Mouse (Mus musculus) splenic B cell, adult 2 months (primary cell): Measurements from ENCODE around the gene Ripor3.

Experiments
- DNase-seq: peaks from one replicate; pipeline ENCODE4 v3.0.0-alpha.2; 2011; ENCODE audit warnings: low read depth, low spot score
- H3K27me3 ChIP-seq: 2 replicates; pipeline ENCODE4 v1.6.1; 2012; ENCODE audit warnings: mild to moderate bottlenecking, low read length, moderate library complexity, mixed read lengths; ENCODE audit not compliant: control insufficient read depth, poor library complexity, insufficient read depth, severe bottlenecking
- H3K36me3 ChIP-seq: 2 replicates; pipeline ENCODE4 v1.6.1; 2012; ENCODE audit warnings: mild to moderate bottlenecking, low read length, moderate library complexity, mixed read lengths; ENCODE audit not compliant: control insufficient read depth, poor library complexity, insufficient read depth, severe bottlenecking

Ripor3 gene

GRCm38 (mm10) chr2:167960584-167960983, 49.8 kb downstream of the Ripor3 start:
- Histone ChIP-seq H3K36me3 (no peaks in the 10 kb centered on the region; the same call in none of the 2 replicates), H3K27me3 (no peaks in the 10 kb centered on the region)
- DNase-seq: no peak

DNA sequence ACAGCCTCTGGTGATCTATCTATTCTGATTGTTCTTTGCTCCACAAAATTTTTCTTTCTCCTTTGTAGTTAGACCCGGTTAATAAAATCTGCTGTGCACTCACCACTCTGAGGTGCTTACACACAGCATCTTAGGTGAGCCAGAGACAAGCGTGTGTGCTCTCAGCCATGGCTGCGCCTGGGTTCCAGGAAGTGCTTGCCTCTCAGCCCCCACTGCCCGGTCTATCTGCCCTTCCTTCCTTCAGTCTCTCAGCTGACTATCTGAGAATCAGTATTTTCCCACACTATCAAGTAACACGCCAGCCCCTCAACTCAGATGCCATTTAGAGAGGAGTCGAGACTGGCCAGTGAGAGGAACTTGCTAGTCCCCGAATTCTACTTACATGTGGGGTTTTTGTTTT, 50.4 kb downstream of the Ripor3 start:
- peak; percentile 62 for DNase-seq
- H3K27me3 ChIP-seq: no peaks in the 10 kb centered on the region
- H3K36me3 ChIP-seq: no peaks in the 10 kb centered on the region; the same call in none of the 2 replicates

GRCm38 (mm10) chr2:167959384-167959911, 51.0 kb downstream of the Ripor3 start:
- Histone ChIP-seq H3K27me3 (no peaks in the 10 kb centered on the region), H3K36me3 (no peaks in the 10 kb centered on the region; the same call in none of the 2 replicates)
- peak; percentile 66 for DNase-seq

DNA sequence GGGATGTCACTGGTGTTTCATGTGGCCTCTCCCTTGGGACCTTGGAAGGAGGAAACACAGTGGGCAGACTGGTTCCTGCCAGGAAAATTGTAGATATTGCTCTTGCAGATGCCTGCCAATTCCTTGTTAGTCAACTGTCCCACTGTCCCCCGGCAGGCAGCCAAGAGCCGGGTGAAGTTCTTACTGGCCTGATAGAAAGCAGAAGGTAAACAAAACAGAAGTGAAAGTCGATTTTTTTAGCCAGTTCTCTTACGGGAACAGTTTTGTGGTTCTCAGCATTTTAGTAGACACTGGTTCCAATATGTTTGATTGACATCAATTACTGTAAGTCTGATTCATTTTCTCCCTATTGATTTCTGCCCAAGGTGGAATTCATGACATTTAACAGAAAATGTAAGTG, 51.6 kb downstream of the Ripor3 start:
- H3K27me3 ChIP-seq: no peaks in the 10 kb centered on the region
- peak; percentile 75 for DNase-seq

GRCm38 (mm10) chr2:167958082-167958788, 52.2 kb downstream of the Ripor3 start:
- H3K36me3 ChIP-seq: no peaks in the 10 kb centered on the region; the same call in 1 of the 2 replicates
- no peak for DNase-seq
- no peaks in the 10 kb centered on the region for H3K27me3 ChIP-seq

More for the DNA sequence above, 51.6 kb downstream of the Ripor3 start:
- no peaks in the 10 kb centered on the region; the same call in 1 of the 2 replicates for H3K36me3 ChIP-seq

DNA sequence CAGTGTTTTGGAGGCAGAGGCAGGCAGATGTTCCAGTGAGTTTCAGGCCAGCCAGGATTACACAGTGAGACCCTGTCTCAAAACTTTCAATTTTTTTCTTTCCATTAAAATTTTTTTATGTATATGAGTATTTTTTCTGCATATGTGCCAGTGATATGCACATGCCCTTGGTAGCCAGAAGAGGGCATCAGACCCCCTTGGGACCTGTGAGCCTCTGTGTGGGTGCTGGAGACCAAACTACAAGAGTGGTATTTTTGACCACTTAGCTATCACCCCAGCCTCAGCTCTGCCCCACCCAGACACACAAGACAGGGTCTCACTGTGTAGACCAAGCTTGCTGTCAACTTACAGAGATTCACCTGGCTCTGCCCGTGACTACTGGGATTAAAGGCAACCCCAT, 52.9 kb downstream of the Ripor3 start:
- H3K36me3 ChIP-seq: no peaks in the 10 kb centered on the region; the same call in 1 of the 2 replicates
- no peaks in the 10 kb centered on the region for H3K27me3 ChIP-seq
- DNase-seq: peak; percentile 65

GRCm38 (mm10) chr2:167954928-167955327, 55.5 kb downstream of the Ripor3 start:
- H3K36me3 ChIP-seq: no peaks in the 10 kb centered on the region
- DNase-seq: peak; percentile 68
- H3K27me3 ChIP-seq: no peaks in the 10 kb centered on the region

- Histone ChIP-seq H3K27me3 (no peaks in the 10 kb centered on the region), H3K36me3 (no peaks in the 10 kb centered on the region)
- DNase-seq: no peak
These were observed 56.6 kb downstream of the Ripor3 start for GRCm38 (mm10) chr2:167953819-167954218.

GRCm38 (mm10) chr2:167951301-167952211, 58.9 kb downstream of the Ripor3 start:
- peak; percentile 65 for DNase-seq
- no peaks in the 10 kb centered on the region for H3K36me3 ChIP-seq
- H3K27me3 ChIP-seq: no peaks in the 10 kb centered on the region

GRCm38 (mm10) chr2:167950681-167951080, 59.7 kb downstream of the Ripor3 start:
- Histone ChIP-seq H3K36me3 (no peaks in the 10 kb centered on the region), H3K27me3 (no peaks in the 10 kb centered on the region)
- DNase-seq: no peak

DNA sequence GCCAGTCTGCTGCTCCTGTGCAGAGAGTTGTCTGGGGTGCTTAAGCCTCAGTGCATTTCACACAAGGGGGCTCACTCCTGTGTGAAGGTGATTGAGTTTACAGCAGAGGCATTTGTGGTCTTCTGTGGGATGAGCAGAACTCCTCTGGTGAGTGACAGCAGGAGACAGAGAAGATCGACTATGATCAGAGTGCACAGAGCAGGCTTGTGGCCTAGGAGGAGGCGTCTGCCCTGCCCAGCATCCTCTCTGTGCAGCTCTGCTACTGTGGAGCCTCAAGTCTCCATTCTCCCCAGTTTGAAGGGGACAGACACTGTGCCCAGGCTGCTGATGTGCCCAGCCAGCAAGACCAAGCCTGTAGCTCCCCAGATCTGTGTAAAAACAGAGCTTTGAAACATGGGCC, 60.6 kb downstream of the Ripor3 start:
- Histone ChIP-seq H3K36me3 (no peaks in the 10 kb centered on the region), H3K27me3 (no peaks in the 10 kb centered on the region)
- DNase-seq: no peak

DNA sequence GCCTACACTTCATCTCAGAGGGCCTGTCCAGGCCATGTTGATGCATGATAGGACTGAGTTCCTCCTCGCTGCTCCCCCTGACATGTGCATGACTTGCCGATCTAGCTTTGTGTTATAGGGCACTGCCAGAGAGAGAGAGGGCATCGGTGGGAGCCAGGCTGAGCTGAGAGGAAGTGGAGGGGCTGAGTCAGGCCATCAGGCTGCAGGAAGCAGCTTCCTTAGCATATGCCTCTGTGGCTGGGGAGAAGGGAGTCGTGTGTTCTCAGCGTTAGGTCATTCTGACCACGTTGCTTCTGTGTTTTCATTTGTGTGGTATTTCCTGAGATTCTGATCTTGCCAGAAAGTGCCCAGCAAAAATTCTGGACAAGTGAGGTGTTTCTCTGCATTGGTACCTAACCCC, 61.2 kb downstream of the Ripor3 start:
- H3K36me3 ChIP-seq: no peaks in the 10 kb centered on the region
- peak; percentile 40 for DNase-seq
- H3K27me3 ChIP-seq: no peaks in the 10 kb centered on the region

DNA sequence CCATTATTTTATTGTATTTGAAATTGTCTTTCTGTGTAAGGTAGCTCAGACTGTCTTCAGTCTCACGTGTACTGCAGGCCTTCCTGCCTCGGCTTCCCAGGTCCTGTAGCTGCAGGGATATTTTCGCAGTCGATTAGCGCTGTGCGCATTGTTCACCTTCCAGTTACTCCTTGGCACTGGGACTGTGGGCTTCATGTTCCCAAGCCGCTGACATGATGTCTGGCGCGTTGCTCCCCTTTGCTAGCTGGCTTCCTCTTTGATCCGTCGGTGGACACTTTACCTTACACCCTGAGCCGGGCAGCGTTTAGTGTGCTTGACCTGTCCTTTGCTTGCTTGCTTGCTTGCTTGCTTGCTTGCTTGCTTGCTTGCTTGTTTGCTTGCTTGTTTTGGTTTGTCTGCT, 61.9 kb downstream of the Ripor3 start:
- DNase-seq: no peak
- H3K27me3 ChIP-seq: no peaks in the 10 kb centered on the region
- no peaks in the 10 kb centered on the region for H3K36me3 ChIP-seq

- no peaks in the 10 kb centered on the region for H3K36me3 ChIP-seq
- H3K27me3 ChIP-seq: no peaks in the 10 kb centered on the region
- peak; percentile 31 for DNase-seq
These were observed 62.4 kb downstream of the Ripor3 start for GRCm38 (mm10) chr2:167948047-167948446.

DNA sequence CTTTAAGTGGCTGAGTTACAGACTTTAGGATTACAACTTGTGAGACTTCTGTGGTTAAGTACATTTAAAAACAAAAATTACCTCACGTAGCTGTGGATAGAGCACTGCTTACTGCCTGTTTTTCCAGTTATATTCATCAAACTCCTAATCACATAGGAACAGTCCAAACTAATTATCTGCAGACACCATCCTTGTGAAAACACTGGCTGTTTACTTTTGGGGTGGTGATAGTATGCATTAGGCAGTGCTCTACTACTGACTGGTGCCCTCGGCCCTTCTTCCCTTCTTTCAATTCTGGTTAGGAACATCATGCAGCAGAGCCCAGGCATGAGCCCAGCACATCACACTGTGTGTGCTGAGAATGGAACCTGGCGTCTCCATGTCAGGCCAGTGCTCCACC, 63.2 kb downstream of the Ripor3 start:
- Histone ChIP-seq H3K36me3 (no peaks in the 10 kb centered on the region), H3K27me3 (no peaks in the 10 kb centered on the region)
- DNase-seq: no peak
